Mouse (Mus musculus): Measurements from ENCODE around the gene Dok1.

DNA sequence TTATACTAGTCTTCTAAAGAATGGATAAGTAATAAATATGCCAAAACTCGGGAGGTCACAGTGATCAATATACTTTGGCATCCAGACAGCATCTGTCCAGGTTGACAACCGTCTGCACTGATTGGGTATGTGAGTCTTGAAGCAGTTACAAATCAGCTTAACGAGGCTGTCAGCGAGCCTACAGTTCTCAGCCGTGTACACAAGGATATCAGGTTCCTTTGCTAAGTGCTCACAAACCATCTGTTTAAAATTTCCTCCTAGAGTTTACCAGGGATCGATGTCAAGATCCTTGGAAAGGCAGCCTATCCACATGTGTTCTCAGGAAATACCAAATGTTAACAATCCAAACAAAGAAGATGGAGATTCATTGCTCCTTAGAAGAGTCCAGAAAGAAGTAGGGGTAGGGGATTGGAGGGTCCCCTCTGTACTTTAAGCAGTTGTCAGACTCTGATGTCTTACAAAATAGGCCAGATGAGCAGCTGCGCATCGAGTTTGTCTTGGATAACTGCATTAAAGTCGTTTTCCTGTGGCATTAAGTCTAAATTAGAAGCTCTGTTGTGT, 45.8 kb downstream of the Dok1 start:
- TF ChIP-seq CTCF (IDR thresholded peaks at IDR 0.05; ENCODE audit: low read depth, low read length): no peak
- TF ChIP-seq POLR2A (IDR thresholded peaks at IDR 0.05; ENCODE audit: insufficient read depth, low read length): no peak
- no peak for TF ChIP-seq EP300 (IDR thresholded peaks at IDR 0.05; ENCODE audit: insufficient read depth, low read depth, low read length)
